Mouse (Mus musculus) T-helper 1 cell (primary cell): ENCODE results near the gene Itga6.
"Not testable (repeated sequence)": the region's sequence is repeated elsewhere in the genome, so short reads cannot be mapped to it uniquely, and the experiment has no call there.

ENCODE experiments used
- in situ Hi-C: fragments of 300-600 bp; cut with MboI, MseI; formaldehyde crosslinking; loops from one replicate; pipeline ENCODE4 v1.15.1; 2025; ENCODE audit warnings: high pct_unique_total_duplicates

Gene Itga6

GRCm38 (mm10) chr2:71891536-71891935 lies 146.1 kb downstream of the Itga6 start:
- in situ Hi-C loops, result no loop called here

- in situ Hi-C loops, result no loop called here
These were observed 147.4 kb downstream of the Itga6 start for GRCm38 (mm10) chr2:71892741-71893349.

DNA sequence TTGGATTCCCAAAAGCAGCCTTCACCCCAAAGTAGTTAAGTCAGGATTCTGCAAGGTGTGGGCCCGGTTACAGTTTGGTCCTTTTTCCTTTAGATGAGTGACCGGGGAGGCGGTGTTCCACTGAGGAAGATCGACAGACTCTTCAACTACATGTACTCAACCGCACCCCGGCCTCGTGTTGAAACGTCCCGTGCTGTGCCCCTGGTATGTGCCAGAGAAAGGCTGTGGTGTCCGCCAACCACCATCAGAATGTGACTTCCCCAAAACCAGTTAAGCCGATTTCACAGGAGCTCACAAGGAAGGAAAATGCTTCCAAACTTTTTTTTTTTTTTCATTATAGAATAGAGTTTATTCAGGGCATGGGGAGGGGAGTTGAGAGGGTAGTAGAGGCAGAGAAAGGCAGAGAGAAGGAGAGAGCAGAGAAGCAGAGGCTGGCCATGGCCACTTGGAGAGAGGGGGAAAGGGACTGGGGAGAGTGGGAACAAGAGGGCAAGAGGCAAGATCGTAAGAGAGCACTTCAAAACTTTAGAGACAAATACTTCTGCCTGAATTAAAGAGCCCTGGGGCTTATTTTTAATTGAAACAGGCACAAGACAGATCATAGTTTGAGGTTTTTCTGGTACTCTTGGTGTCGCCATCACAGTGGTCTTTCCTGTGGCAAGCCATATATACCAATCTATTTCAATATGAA lies 150.3 kb downstream of the Itga6 start:
- in situ Hi-C loops, result loop anchor here (5.0 kb wide), 1 partner anchor 147 kb away; no protein-coding TSS in a partner anchor

GRCm38 (mm10) chr2:71897420-71897819 lies 152.0 kb downstream of the Itga6 start:
- in situ Hi-C loops, result loop anchor here (5.0 kb wide), 1 partner anchor 145 kb away; no protein-coding TSS in a partner anchor

- in situ Hi-C loops, result loop anchor here (5.0 kb wide), 1 partner anchor 144 kb away; no protein-coding TSS in a partner anchor
These were observed 153.0 kb downstream of the Itga6 start for GRCm38 (mm10) chr2:71898335-71898856.

DNA sequence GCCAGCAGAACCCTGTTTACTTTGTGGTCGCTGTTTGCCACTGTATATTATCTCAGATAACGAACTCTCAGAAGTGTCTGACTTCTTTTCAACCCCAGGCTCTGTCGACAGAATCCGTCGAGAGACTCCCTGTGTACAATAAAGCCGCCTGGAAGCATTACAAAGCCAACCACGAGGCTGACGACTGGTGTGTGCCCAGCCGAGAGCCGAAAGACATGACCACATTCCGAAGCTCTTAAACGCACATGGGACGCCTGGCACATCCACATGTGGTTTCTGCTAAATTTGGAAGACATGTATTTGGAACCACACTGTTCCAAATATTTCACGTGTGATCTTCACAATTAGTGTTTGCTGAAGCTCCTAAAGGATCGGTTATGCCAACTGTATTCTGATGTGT lies 154.5 kb downstream of the Itga6 start:
- in situ Hi-C loops, result loop anchor here (5.0 kb wide), 1 partner anchor 142 kb away; no protein-coding TSS in a partner anchor

DNA sequence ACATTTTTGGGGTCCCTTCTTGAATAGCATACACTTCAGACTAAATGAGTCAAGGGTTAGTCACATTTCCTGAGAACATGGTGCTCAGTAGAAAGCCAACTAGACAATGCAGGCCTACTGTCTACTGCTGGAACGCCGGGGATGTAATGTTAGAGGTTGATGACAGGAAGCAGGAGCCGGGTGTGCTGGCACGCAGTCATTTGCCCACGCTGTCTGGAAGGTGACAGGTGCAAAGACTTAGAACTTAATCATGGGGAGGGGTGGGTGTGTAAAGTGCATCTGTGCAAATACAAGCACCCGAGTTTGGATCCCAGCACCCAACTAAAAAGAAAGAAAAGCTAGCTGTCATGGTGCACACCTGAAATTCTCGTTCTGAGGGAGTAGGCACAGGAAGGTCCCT lies 159.7 kb downstream of the Itga6 start:
- in situ Hi-C loops, result no loop called here

GRCm38 (mm10) chr2:71906356-71906755 lies 160.9 kb downstream of the Itga6 start:
- in situ Hi-C loops, result not testable (repeated sequence)
